Mouse (Mus musculus): ENCODE data around the gene Mpzl1. TPM values are rescaled to one million over a fixed set of nuclear protein-coding genes. Genes with fewer than 3 reads are reported as not detected.
"Not testable (repeated sequence)": the region's sequence is repeated elsewhere in the genome, so short reads cannot be mapped to it uniquely, and the experiment has no call there.

The Mpzl1 gene
- polyA plus RNA-seq (2015; fragmentation: Nextera tagmentation; extraction: Ambion mirVana): 144 and 146 TPM in 2 replicates

DNA sequence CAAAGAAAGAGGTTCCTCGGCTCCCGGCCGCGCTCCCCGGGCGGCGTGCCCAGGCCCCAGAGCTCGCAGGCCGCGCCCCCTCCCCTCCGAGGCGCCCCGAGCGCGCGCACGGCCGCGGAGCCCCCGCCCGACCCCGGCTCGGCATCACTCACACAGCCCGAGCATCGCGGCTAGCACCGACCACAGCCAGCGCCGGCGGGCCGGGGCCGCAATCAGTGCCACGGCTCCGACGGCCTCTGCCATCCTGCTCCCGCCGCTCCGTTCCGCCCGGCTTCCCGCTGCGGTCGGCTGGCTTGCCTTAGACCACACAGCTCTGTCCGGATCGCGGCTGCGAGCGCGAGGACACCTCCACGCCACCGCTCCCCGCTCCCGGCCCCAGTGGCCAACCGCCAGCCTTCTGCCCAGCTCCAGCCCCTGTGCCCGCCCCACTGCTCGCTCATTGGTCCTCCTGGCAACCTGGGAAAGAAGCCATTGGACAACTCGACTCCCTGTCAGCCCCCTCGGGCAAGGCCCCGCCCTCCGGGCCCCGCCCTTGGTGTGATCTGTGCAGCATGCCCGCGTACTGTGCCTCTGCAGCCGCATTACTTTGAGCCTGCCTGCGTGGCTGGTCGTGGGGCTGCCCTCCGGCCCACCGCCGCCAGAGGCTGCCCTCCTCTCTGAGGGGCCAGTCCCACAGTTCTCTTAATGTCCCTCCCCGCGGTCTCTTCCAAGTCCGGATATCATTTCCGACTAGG lies at the start of gene Mpzl1:
Mpzl1 (minus strand) TSS at position 388 of the 734 bp plus-strand sequence.
- peak; percentile 99 for ATAC-seq (replicated peaks)
- H3K9ac ChIP-seq (replicated peaks): peak within 1 kb of the TSS; percentile 72
- no peaks in the 10 kb centered on the region for H3K27me3 ChIP-seq
- peak within 1 kb of the TSS; percentile 76 for H3K4me2 ChIP-seq (replicated peaks)
- H3K9me3 ChIP-seq: no peaks in the 10 kb centered on the region
- no peaks in the 10 kb centered on the region for H3K36me3 ChIP-seq
- H3K4me1 ChIP-seq: peaks cover 29% of the 10 kb centered on the region
- WGBS: under 1% methylated on average over 65 of the region's 73 CpGs
- H3K27ac ChIP-seq (replicated peaks): peak within 1 kb of the TSS; percentile 95
- H3K4me3 ChIP-seq: peak within 1 kb of the TSS; percentile 74

DNA sequence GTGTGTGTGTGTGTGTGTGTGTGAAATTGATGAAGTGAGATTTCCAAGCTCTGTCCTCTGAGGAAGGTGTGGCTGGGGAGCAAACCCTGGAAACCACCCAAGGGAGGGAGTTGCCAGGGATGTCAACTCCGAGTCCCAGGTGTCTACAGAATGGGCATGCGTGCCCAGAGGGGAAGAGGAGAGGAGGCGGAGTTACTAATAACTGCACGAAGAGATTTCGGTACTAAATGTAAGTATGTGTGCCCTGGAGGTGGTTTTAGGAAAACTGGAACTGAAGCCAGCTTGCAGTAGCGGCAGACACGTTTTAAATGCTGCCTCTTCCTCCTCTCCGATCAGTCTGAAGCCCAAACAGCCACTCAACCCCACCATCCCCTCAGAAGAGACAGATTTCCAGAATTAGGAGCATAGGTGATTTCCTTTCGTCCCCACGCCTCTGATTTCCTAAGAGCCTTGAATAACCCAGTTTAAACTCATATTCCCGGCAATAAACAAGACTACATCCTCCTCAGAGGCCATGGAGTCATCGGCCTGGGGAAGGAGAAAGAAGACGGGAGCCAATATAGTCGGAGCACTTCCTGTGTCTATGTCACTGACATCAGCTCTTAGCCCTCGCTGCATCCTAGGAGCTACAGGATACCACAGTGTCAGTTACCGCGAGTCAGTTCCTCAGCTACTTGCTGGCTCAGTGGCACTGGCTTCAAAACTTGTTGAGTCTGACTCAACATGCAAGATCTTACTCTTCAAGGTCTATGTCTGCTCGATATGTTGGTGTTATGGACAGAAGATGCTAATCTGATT lies 47.9 kb upstream of the Mpzl1 start:
- H3K4me3 ChIP-seq: no peak overlapping the region
- H3K9ac ChIP-seq (replicated peaks): no peak overlapping the region
- ATAC-seq (replicated peaks): no peak
- H3K27ac ChIP-seq (replicated peaks): no peak overlapping the region
- no peak overlapping the region for H3K4me2 ChIP-seq (replicated peaks)
- H3K4me1 ChIP-seq: no peaks in the 10 kb centered on the region
- H3K9me3 ChIP-seq: no peaks in the 10 kb centered on the region
- H3K27me3 ChIP-seq: no peaks in the 10 kb centered on the region
- 82% methylated on average over 18 of the region's 18 CpGs for WGBS
- H3K36me3 ChIP-seq: no peaks in the 10 kb centered on the region

DNA sequence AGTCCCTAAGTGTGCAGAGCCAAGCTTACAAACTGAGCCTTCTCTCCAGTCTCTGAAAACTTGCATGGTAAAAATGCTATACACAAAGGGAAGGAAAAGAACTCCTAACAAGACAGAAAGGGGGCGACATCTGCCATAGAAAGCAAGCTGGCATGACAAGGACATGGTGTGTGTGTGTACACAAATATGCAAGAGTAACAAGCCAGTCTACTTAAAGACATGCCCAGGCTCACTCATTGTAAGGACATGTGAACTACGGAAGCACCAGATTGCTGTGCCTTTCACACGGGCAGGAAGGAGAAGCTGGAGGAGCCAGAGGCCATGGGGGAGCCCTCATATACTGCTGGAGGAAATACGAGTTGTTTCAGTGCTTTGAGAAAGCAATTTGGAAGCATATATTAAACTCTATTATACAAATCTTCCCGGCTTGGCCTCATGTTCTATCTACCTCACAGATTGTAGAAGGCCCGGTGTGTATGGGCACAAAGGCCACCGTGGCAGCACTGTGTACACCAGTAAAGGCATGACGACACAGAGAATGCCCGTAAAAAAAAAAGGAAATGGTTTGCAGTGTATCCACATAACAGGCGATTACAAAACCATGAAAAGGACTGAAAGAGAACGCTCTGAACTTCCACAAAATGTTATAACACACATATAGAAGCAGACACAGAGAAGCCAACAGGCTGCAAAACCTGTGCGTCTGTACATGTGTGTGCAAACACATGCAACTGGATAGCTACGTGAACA lies 46.9 kb upstream of the Mpzl1 start:
- H3K9me3 ChIP-seq: no peaks in the 10 kb centered on the region
- H3K9ac ChIP-seq (replicated peaks): no peak overlapping the region
- no peaks in the 10 kb centered on the region for H3K36me3 ChIP-seq
- H3K27ac ChIP-seq (replicated peaks): no peak overlapping the region
- no peaks in the 10 kb centered on the region for H3K4me1 ChIP-seq
- no peaks in the 10 kb centered on the region for H3K27me3 ChIP-seq
- H3K4me3 ChIP-seq: no peak overlapping the region
- 70% methylated on average over 13 of the region's 13 CpGs for WGBS
- no peak overlapping the region for H3K4me2 ChIP-seq (replicated peaks)
- no peak for ATAC-seq (replicated peaks)

DNA sequence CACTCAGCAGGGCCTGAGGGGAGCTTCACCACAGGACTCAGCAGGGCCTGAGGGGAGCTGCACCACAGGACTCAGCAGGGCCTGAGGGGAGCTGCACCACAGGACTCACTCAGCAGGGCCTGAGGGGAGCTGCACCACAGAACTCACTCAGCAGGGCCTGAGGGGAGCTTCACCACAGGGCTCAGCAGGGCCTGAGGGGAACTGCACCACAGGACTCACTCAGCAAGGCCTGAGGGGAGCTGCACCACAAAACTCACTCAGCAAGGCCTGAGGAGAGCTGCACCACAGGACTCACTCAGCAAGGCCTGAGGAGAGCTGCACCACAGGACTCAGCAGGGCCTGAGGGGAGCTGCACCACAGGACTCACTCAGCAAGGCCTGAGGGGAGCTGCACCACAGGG lies 45.7 kb upstream of the Mpzl1 start:
- H3K27ac ChIP-seq (replicated peaks); H3K36me3 ChIP-seq; H3K4me1 ChIP-seq; H3K9me3 ChIP-seq; H3K27me3 ChIP-seq; ATAC-seq (replicated peaks); H3K4me2 ChIP-seq (replicated peaks); H3K9ac ChIP-seq (replicated peaks); H3K4me3 ChIP-seq: not testable (repeated sequence)

GRCm38 (mm10) chr1:165679618-165679997 lies 45.3 kb upstream of the Mpzl1 start:
- Histone ChIP-seq H3K9me3 (no peaks in the 10 kb centered on the region), H3K27me3 (no peaks in the 10 kb centered on the region), H3K4me1 (no peaks in the 10 kb centered on the region), H3K27ac (replicated peaks) (no peak overlapping the region), H3K9ac (replicated peaks) (no peak overlapping the region), H3K4me2 (replicated peaks) (no peak overlapping the region), H3K4me3 (no peak overlapping the region), H3K36me3 (no peaks in the 10 kb centered on the region)
- 27% methylated on average over 3 of the region's 3 CpGs for WGBS
- ATAC-seq (replicated peaks): no peak

DNA sequence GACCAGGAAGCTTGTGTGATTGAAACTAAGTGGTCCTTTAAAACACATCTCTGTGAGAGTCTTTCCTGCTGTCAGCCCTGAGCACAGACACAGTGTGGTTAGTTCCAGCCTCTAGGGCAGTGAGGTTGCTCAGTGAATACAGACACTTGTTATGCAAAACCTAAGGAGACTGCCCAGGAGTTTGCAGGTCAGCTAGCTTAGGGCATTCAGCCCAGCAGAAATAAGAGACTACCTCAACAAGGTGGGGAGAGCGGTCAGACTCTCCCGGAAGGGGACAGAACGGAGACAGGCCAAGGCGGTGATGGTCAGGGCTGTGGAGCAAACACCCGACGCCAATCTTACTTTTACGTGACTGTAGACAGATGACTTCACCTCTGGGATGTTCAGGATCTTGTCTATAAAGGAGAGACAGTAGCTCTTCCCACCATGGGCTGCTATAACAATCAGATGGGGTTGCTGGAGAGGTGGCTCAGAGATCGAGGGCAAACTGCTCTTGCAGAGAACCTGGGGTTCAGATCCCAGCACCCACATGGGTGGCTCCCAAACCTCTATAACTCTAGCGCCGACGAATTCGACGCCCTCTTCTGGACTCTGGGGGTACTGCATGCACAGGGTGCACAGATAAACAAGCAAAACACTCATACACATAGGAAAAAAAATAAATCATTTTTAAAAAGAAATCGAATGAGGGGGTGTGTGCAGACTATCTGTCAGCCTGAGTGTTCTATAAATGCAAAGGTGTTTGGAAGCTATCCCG lies 44.7 kb upstream of the Mpzl1 start:
- no peaks in the 10 kb centered on the region for H3K27me3 ChIP-seq
- ATAC-seq (replicated peaks): no peak
- no peaks in the 10 kb centered on the region for H3K9me3 ChIP-seq
- WGBS: 66% methylated on average over 15 of the region's 15 CpGs
- H3K9ac ChIP-seq (replicated peaks): no peak overlapping the region
- no peak overlapping the region for H3K4me2 ChIP-seq (replicated peaks)
- H3K27ac ChIP-seq (replicated peaks): no peak overlapping the region
- H3K4me1 ChIP-seq: no peaks in the 10 kb centered on the region
- no peaks in the 10 kb centered on the region for H3K36me3 ChIP-seq
- no peak overlapping the region for H3K4me3 ChIP-seq

- no peaks in the 10 kb centered on the region for H3K9me3 ChIP-seq
- 63% methylated on average over 4 of the region's 4 CpGs for WGBS
- H3K27me3 ChIP-seq: no peaks in the 10 kb centered on the region
- no peak overlapping the region for H3K4me2 ChIP-seq (replicated peaks)
- no peaks in the 10 kb centered on the region for H3K4me1 ChIP-seq
- no peaks in the 10 kb centered on the region for H3K36me3 ChIP-seq
- ATAC-seq (replicated peaks): no peak
- no peak overlapping the region for H3K4me3 ChIP-seq
- no peak overlapping the region for H3K27ac ChIP-seq (replicated peaks)
- no peak overlapping the region for H3K9ac ChIP-seq (replicated peaks)
Measured at GRCm38 (mm10) chr1:165677558-165677957, 43.2 kb upstream of the Mpzl1 start.

GRCm38 (mm10) chr1:165676993-165677392 lies 42.7 kb upstream of the Mpzl1 start:
- Histone ChIP-seq H3K4me1 (no peaks in the 10 kb centered on the region), H3K4me3 (no peak overlapping the region), H3K4me2 (replicated peaks) (no peak overlapping the region), H3K36me3 (no peaks in the 10 kb centered on the region), H3K9ac (replicated peaks) (no peak overlapping the region), H3K9me3 (no peaks in the 10 kb centered on the region), H3K27me3 (no peaks in the 10 kb centered on the region), H3K27ac (replicated peaks) (no peak overlapping the region)
- ATAC-seq (replicated peaks): no peak
- 85% methylated on average over 3 of the region's 3 CpGs for WGBS

GRCm38 (mm10) chr1:165675167-165675566 lies 40.8 kb upstream of the Mpzl1 start:
- no peaks in the 10 kb centered on the region for H3K4me1 ChIP-seq
- no peak for ATAC-seq (replicated peaks)
- H3K9me3 ChIP-seq: no peaks in the 10 kb centered on the region
- no peaks in the 10 kb centered on the region for H3K27me3 ChIP-seq
- H3K4me3 ChIP-seq: no peak overlapping the region
- no peak overlapping the region for H3K27ac ChIP-seq (replicated peaks)
- no peak overlapping the region for H3K9ac ChIP-seq (replicated peaks)
- no peak overlapping the region for H3K4me2 ChIP-seq (replicated peaks)
- H3K36me3 ChIP-seq: no peaks in the 10 kb centered on the region
- 93% methylated on average over 9 of the region's 9 CpGs for WGBS

GRCm38 (mm10) chr1:165672355-165672754 lies 38.0 kb upstream of the Mpzl1 start:
- 76% methylated on average over 9 of the region's 9 CpGs for WGBS
- no peak for ATAC-seq (replicated peaks)
- no peaks in the 10 kb centered on the region for H3K4me1 ChIP-seq
- H3K36me3 ChIP-seq: no peaks in the 10 kb centered on the region
- H3K27ac ChIP-seq (replicated peaks): no peak overlapping the region
- no peaks in the 10 kb centered on the region for H3K9me3 ChIP-seq
- no peak overlapping the region for H3K4me3 ChIP-seq
- H3K4me2 ChIP-seq (replicated peaks): no peak overlapping the region
- H3K9ac ChIP-seq (replicated peaks): no peak overlapping the region
- no peaks in the 10 kb centered on the region for H3K27me3 ChIP-seq

DNA sequence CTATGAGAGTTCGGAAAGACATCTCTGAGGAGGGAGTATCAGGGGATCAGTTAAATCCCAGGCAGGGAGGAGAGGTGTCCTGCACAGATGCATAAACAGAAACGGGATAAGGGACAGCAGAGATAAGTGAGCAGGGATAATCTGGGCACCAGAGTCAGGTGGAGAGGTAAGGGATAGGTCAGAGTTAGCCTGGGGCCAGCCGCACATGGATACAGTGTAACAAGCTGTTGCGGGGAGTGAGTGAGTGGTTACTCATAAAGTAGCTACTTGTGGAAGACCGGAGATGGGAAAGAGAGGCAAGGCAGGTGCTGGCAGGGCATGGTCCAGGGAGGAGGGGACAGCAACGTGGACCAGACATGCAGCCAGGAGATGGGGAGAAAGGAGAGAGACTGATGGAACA lies 35.7 kb upstream of the Mpzl1 start:
- Histone ChIP-seq H3K36me3 (no peaks in the 10 kb centered on the region), H3K4me1 (no peaks in the 10 kb centered on the region), H3K27me3 (no peaks in the 10 kb centered on the region), H3K4me3 (no peak overlapping the region), H3K4me2 (replicated peaks) (no peak overlapping the region), H3K9me3 (no peaks in the 10 kb centered on the region), H3K9ac (replicated peaks) (no peak overlapping the region), H3K27ac (replicated peaks) (no peak overlapping the region)
- no peak for ATAC-seq (replicated peaks)
- WGBS: 79% methylated on average over 6 of the region's 6 CpGs

DNA sequence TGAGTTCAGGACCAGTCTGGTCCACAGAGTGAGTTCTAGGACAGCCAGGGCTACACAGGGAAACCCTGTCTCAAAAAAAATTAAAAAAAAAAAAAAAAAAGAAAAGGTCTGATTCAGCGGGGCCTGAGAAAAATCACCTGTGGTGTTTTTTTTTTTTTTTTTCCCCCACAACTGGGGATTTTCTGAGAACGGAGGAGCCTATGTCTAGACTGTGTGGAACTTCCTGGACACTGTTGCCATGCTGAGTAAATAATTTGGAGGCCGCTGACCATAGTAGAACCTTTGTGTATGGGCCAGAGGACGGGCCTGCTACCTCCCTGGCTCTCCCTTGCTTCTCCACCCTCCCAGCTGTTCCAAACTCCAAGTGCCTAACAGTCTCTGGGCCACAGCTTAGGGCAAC lies 34.6 kb upstream of the Mpzl1 start:
- Histone ChIP-seq H3K4me1 (no peaks in the 10 kb centered on the region), H3K27ac (replicated peaks) (no peak overlapping the region), H3K4me3 (no peak overlapping the region), H3K36me3 (no peaks in the 10 kb centered on the region), H3K4me2 (replicated peaks) (no peak overlapping the region), H3K9ac (replicated peaks) (no peak overlapping the region), H3K9me3 (no peaks in the 10 kb centered on the region), H3K27me3 (no peaks in the 10 kb centered on the region)
- 79% methylated on average over 4 of the region's 4 CpGs for WGBS
- no peak for ATAC-seq (replicated peaks)

All from forebrain, embryonic 15.5 days (tissue).